Mouse (Mus musculus) limb, embryonic 10.5 days (tissue): Measurements from ENCODE around the gene Mapk14. TPM values are rescaled to one million over a fixed set of nuclear protein-coding genes. Genes with fewer than 3 reads are reported as not detected.

Source experiments
- DNase-seq: peaks from one replicate; pipeline ENCODE4 v3.0.0-alpha.2; 2017; ENCODE audit warnings: low spot score
- H3K27ac ChIP-seq: fragments of 300-500 bp; sonication (generic); 2 replicates; pipeline ENCODE4 v1.5.1; 2016; ENCODE audit warnings: mild to moderate bottlenecking
- H3K27me3 ChIP-seq: fragments of 300-500 bp; sonication (generic); 2 replicates; pipeline ENCODE4 v1.6.1; 2016; ENCODE audit warnings: low read depth, mild to moderate bottlenecking; ENCODE audit not compliant: poor library complexity, severe bottlenecking
- H3K36me3 ChIP-seq: fragments of 300-500 bp; sonication (generic); 2 replicates; pipeline ENCODE4 v1.6.1; 2016; ENCODE audit warnings: mild to moderate bottlenecking, moderate library complexity
- H3K4me1 ChIP-seq: fragments of 300-500 bp; sonication (generic); 2 replicates; pipeline ENCODE4 v1.6.1; 2016
- H3K4me3 ChIP-seq: fragments of 300-500 bp; sonication (generic); 2 replicates; pipeline ENCODE4 v1.5.1; 2016; ENCODE audit warnings: mild to moderate bottlenecking, moderate library complexity
- H3K9me3 ChIP-seq: fragments of 300-500 bp; sonication (generic); replicated peaks from 2 replicates; pipeline ENCODE4 v1.6.1; 2016; ENCODE audit warnings: mild to moderate bottlenecking
- WGBS: fragments of 180-500 bp; shearing (Covaris S2); methylation state at CpG from one replicate; pipeline ENCODE4 v1.1.7; 2016; 5-methylcytosine and 5-hydroxymethylcytosine counted together
- polyA plus RNA-seq: library from polyadenylated mRNA; unstranded; fragments of >200 nt; fragmentation: Nextera tagmentation; extraction: Ambion mirVana; gene quantifications from 2 replicates; pipeline ENCODE4 v1.2.1, GENCODE M21; 2016

The Mapk14 gene
- polyA plus RNA-seq, 1 experiment from 2014 or later, result 47.5 TPM

- H3K4me1 ChIP-seq, result peaks cover 15% of the 10 kb centered on the region
- H3K27ac ChIP-seq, result no peak overlapping the region
- no peak for DNase-seq
- no peaks in the 10 kb centered on the region for H3K27me3 ChIP-seq
- no peaks in the 10 kb centered on the region for H3K9me3 ChIP-seq
- 83% methylated on average over 3 of the region's 3 CpGs for WGBS
- no peak overlapping the region for H3K4me3 ChIP-seq
- H3K36me3 ChIP-seq, result peaks cover 18% of the 10 kb centered on the region
Measured at GRCm38 (mm10) chr17:28701737-28702136, 10.6 kb downstream of the Mapk14 start.

DNA sequence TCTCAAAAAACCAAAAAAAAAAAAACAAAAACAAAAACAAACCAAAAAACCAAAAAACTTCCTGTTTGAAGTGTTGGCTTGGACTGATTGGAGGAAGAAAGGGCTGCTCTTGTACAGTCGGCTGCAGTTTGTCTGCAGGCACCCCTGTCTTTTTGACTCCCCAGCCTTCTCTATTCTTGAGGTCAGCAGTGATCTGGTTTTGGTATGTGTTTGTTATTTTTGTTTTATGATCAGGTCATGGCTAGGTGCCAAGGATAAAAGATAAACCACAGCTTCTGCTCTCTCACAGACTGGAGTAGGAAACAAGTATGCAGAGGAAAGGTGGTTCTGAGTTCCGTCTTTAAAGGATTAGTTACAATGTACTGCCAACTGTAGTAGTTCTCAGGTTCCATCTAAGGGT lies 11.5 kb downstream of the Mapk14 start:
- peaks cover 18% of the 10 kb centered on the region for H3K36me3 ChIP-seq
- H3K4me3 ChIP-seq, result no peak overlapping the region
- 79% methylated on average over 2 of the region's 2 CpGs for WGBS
- H3K9me3 ChIP-seq, result no peaks in the 10 kb centered on the region
- H3K27ac ChIP-seq, result no peak overlapping the region
- no peaks in the 10 kb centered on the region for H3K27me3 ChIP-seq
- no peak for DNase-seq
- H3K4me1 ChIP-seq, result peaks cover 10% of the 10 kb centered on the region

DNA sequence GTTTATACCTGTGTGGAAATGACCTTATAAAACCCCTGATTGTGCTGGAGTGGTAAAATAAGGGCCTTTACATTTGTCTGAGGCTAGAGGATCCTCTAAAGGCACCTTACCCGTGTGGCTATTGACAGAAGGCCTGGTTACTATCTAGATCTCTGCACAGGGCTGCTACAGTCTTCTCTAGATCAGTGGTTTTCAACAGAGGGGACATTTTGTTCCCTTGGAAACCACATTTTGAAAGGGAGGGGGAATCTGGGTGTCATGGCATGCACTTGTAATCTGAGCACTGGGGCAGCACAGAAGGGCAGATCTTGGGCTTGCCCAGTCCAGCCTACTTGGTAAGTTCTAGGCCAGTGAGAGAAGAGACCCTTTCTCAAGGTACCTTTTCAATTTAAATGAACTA lies 15.6 kb downstream of the Mapk14 start:
- peaks cover 13% of the 10 kb centered on the region for H3K4me1 ChIP-seq
- H3K27me3 ChIP-seq, result no peaks in the 10 kb centered on the region
- WGBS, result 64% methylated on average over 1 of the region's 1 CpGs
- no peak overlapping the region for H3K4me3 ChIP-seq
- no peaks in the 10 kb centered on the region for H3K9me3 ChIP-seq
- no peak overlapping the region for H3K27ac ChIP-seq
- no peak for DNase-seq
- peaks cover 11% of the 10 kb centered on the region for H3K36me3 ChIP-seq

- Histone ChIP-seq H3K36me3 (peaks cover 10% of the 10 kb centered on the region), H3K9me3 (no peaks in the 10 kb centered on the region), H3K27ac (no peak overlapping the region), H3K4me3 (no peak overlapping the region), H3K27me3 (no peaks in the 10 kb centered on the region), H3K4me1 (peaks cover 13% of the 10 kb centered on the region)
- WGBS, result 96% methylated on average over 3 of the region's 3 CpGs
- DNase-seq, result no peak
Measured at GRCm38 (mm10) chr17:28707136-28707627, 16.1 kb downstream of the Mapk14 start.

DNA sequence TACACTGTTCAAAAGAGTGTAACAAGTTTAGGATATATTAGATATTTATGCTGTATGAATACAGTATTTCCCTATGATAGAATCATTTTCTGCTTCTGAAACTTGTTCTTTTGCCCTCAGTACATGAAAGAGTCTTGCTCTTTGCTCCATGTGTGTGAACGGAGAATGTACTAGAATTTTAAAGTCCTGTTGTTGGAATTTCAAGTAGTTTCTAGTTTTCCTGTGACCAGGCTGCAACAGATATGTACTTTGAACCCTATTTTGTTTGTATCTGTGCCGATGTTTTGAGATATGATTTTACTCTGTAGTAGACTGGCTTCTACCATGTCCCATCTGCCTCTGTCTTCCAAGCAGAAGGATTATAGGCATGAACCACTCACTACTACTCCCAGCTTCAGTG lies 16.7 kb downstream of the Mapk14 start:
- peaks cover 10% of the 10 kb centered on the region for H3K36me3 ChIP-seq
- H3K4me3 ChIP-seq, result no peak overlapping the region
- H3K4me1 ChIP-seq, result peaks cover 13% of the 10 kb centered on the region
- no peak for DNase-seq
- no peak overlapping the region for H3K27ac ChIP-seq
- no peaks in the 10 kb centered on the region for H3K9me3 ChIP-seq
- H3K27me3 ChIP-seq, result no peaks in the 10 kb centered on the region
- WGBS, result 90% methylated on average over 2 of the region's 2 CpGs

GRCm38 (mm10) chr17:28708989-28709388 lies 17.9 kb downstream of the Mapk14 start:
- WGBS, result 72% methylated on average over 2 of the region's 2 CpGs
- H3K4me3 ChIP-seq, result no peak overlapping the region

DNA sequence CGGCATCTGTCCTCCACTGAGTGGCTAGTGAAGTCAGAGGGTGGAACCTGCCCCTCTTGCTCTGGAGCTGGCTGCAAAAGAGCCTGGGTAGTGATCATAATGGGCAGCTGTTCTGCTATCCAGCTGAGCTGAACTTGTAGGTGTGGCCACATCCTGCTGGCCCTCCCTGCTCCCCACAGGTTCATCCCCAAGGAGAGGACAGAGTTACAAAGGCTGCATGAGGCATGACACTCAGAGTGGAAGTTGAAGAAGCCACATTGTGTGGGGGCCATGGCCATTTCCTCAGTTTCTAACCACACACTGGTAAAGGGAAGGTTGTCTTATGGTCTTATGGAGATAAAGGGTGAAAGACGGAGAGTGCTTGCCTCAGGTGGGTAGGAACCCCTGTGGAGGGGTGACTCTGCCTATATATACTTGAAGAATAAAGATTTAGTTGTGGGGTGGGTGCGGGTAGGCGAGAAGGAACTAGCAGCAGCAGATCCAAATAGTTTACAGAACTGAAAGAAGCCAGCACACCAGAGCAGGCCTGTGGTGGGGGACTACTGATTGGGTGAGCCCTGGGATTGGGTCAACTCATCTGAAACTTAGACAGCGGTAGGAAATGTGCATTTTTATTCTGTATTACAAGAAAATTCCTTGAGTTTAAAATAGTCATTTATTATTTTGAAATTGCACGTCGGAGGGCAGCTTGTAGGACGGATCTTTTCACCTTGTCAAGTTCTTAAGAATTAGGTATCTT lies 18.6 kb downstream of the Mapk14 start:
- no peaks in the 10 kb centered on the region for H3K9me3 ChIP-seq
- DNase-seq, result no peak
- H3K36me3 ChIP-seq, result peaks cover 24% of the 10 kb centered on the region
- no peak overlapping the region for H3K4me3 ChIP-seq
- H3K27ac ChIP-seq, result no peak overlapping the region
- peaks cover 13% of the 10 kb centered on the region for H3K4me1 ChIP-seq
- H3K27me3 ChIP-seq, result no peaks in the 10 kb centered on the region
- WGBS, result 92% methylated on average over 8 of the region's 8 CpGs

More at GRCm38 (mm10) chr17:28708989-28709388, 17.9 kb downstream of the Mapk14 start:
- Histone ChIP-seq H3K36me3 (peaks cover 17% of the 10 kb centered on the region), H3K27ac (no peak overlapping the region), H3K4me1 (peaks cover 13% of the 10 kb centered on the region), H3K9me3 (no peaks in the 10 kb centered on the region), H3K27me3 (no peaks in the 10 kb centered on the region)
- no peak for DNase-seq

DNA sequence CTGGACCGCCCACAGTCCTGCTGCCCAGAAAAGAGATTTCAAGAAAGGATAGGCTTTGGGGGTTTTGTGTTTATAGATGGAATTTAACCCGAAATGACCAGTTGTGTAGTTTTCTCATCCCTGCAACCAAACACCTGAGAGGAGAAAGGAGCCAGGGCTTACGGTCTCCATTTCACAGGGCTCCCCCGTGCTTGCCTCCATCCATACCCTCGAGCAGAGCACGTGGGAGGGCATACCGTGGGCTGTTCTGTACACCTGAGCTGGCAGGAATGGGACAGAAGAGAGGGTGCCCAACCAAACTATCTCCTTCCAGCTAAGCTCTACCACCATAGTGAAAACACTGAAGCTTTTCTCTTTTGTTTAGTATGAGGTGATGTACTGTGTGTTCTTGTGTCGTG lies 19.2 kb downstream of the Mapk14 start:
- no peak for DNase-seq
- H3K4me3 ChIP-seq, result no peak overlapping the region
- H3K36me3 ChIP-seq, result peaks cover 26% of the 10 kb centered on the region
- H3K9me3 ChIP-seq, result no peaks in the 10 kb centered on the region
- peaks cover 13% of the 10 kb centered on the region for H3K4me1 ChIP-seq
- no peaks in the 10 kb centered on the region for H3K27me3 ChIP-seq
- no peak overlapping the region for H3K27ac ChIP-seq
- WGBS, result 94% methylated on average over 8 of the region's 8 CpGs

DNA sequence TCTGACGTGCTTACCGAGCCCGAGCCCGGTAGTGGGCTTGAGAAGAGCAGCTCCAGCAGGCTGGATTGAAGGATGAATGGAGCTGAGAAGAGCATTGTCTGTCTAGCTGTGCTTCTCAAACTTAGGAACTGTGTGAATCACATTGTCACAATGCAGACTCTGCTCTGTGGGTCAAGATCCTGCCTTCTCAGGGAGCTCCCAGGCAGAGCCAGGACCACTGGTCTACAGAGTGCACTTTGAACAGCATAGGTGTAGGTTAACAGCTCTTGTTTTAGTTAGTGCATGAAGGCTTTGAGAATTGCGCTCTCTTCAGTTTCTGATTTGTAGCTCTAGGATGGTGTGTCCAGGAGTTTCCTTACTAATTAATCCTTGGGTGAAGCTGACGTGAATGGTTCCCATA lies 20.1 kb downstream of the Mapk14 start:
- Histone ChIP-seq H3K4me1 (peaks cover 13% of the 10 kb centered on the region), H3K27ac (no peak overlapping the region), H3K36me3 (peaks cover 30% of the 10 kb centered on the region), H3K4me3 (no peak overlapping the region), H3K27me3 (no peaks in the 10 kb centered on the region), H3K9me3 (no peaks in the 10 kb centered on the region)
- WGBS, result 94% methylated on average over 6 of the region's 6 CpGs
- no peak for DNase-seq

GRCm38 (mm10) chr17:28712305-28712704 lies 21.2 kb downstream of the Mapk14 start:
- Histone ChIP-seq H3K27ac (no peak overlapping the region), H3K4me3 (no peak overlapping the region), H3K9me3 (no peaks in the 10 kb centered on the region), H3K36me3 (peaks cover 40% of the 10 kb centered on the region), H3K27me3 (no peaks in the 10 kb centered on the region), H3K4me1 (peaks cover 13% of the 10 kb centered on the region)
- DNase-seq, result no peak
- WGBS, result 90% methylated on average over 6 of the region's 6 CpGs

DNA sequence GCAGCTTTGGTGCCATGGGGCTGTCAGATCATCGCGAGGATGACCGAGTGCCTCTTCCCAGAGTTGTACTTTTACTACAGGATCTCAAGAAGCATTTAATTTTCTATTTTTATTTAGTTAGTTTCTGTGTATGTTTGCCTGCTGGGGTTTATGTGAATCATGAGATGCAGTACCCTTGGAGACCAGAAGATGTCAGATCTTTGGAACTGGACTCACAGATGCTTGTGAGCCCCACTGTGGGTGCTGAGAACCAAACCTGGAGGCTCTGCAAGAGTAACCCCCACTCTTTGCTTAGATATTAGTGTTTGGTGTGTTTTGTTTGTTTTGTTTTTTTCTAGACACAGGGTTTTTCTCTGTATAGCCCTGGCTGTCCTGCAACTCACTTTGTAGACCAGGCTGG lies 22.9 kb downstream of the Mapk14 start:
- no peaks in the 10 kb centered on the region for H3K27me3 ChIP-seq
- H3K4me1 ChIP-seq, result peaks cover 15% of the 10 kb centered on the region
- DNase-seq, result no peak
- H3K9me3 ChIP-seq, result no peaks in the 10 kb centered on the region
- WGBS, result 94% methylated on average over 3 of the region's 3 CpGs
- no peak overlapping the region for H3K27ac ChIP-seq
- no peak overlapping the region for H3K4me3 ChIP-seq
- peaks cover 53% of the 10 kb centered on the region for H3K36me3 ChIP-seq

DNA sequence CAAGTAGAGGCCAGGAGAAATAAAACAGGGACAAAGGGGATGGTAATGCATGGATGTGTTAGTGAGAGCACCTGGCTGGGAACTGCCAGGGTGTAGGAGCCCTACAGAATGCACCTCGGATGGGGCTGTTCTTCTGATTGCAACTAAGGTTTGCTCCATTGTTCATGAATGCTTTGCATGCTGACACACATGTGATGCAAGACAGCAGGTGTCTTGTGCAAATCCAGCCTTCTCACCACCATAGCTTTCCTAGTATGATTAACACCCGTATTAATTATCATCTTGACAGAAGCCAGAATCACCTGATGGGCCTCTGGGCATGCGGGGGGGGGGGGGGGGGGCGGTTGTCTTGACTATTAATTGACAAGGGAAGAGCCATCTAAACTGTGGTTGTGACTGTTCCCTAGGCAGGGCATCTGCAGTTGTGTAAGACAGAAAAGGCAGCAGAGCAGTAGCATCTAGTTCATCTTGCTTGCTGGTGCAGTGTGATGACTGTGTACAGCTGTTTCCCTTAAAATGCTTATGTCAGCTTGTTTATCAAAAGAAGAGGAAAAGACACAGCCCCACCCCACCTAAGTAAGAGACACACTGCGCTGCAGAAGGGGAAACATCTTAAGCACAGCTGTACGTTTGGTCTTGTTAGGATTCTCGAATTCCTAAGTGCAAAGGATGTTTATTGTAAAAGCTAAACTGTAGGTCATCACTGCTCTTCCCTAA lies 24.9 kb downstream of the Mapk14 start:
- H3K27ac ChIP-seq, result no peak overlapping the region
- WGBS, result 78% methylated on average over 7 of the region's 7 CpGs
- no peaks in the 10 kb centered on the region for H3K9me3 ChIP-seq
- peaks cover 10% of the 10 kb centered on the region for H3K4me1 ChIP-seq
- H3K4me3 ChIP-seq, result no peak overlapping the region
- H3K36me3 ChIP-seq, result peaks cover 71% of the 10 kb centered on the region
- no peaks in the 10 kb centered on the region for H3K27me3 ChIP-seq
- DNase-seq, result no peak

DNA sequence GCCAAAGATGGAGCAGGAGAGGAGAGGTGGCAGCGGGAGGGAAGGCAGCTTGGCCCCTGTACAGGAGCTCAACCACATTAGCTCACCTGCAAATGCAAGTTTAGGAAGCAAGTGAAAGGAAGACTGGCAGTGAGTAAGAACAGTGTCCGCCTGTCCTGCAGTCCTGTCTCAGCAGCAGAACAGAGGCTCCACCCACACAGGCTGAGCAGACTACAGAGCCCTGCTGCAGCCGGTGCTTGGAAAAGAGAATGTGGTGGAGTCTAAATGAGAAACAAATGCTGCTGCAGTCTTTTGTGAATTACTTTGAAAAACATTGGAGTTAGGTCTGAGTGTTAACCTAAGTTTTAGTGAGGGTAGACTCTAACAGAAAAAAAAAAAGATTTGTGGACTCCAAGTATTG lies 26.4 kb downstream of the Mapk14 start:
- WGBS, result 63% methylated on average over 3 of the region's 3 CpGs
- no peak for DNase-seq
- H3K27ac ChIP-seq, result no peak overlapping the region

More for the DNA sequence above, 26.4 kb downstream of the Mapk14 start:
- Histone ChIP-seq H3K4me1 (peaks cover 10% of the 10 kb centered on the region), H3K27me3 (no peaks in the 10 kb centered on the region), H3K36me3 (peaks cover 86% of the 10 kb centered on the region), H3K4me3 (no peak overlapping the region), H3K9me3 (no peaks in the 10 kb centered on the region)
